Mouse (Mus musculus) stomach, postnatal 0 days (tissue): ENCODE results near the gene Eif2ak1.

Experiments
- CTCF ChIP-seq: IDR thresholded peaks from 2 replicates; pipeline ENCODE4 v1.5.1; 2016; ENCODE audit warnings: antibody characterized with exemption, low read depth, mild to moderate bottlenecking, moderate library complexity
- EP300 ChIP-seq: optimal IDR thresholded peaks from 2 replicates; pipeline ENCODE3; 2016; ENCODE audit warnings: antibody characterized with exemption

GRCm38 (mm10) chr5:143906429-143906828 lies 88.8 kb downstream of the Eif2ak1 start:
- no peak for TF ChIP-seq EP300
- no peak for TF ChIP-seq CTCF
